Mouse (Mus musculus) heart, embryonic 15.5 days (tissue): ENCODE data around the gene Elf5. TPM values are rescaled to one million over a fixed set of nuclear protein-coding genes. Genes with fewer than 3 reads are reported as not detected.

Source experiments
- ATAC-seq: fragments of 200-750 bp; cut with Nextera tagmentation; replicated peaks from 2 replicates; pipeline ENCODE4 v1.8.0; 2017; ENCODE audit warnings: low read depth, moderate TSS enrichment; ENCODE audit not compliant: insufficient number of reproducible peaks, insufficient read depth, low FRiP score
- H3K27ac ChIP-seq: fragments of 300-500 bp; sonication (generic); 2 replicates; pipeline ENCODE4 v1.5.1; 2015; ENCODE audit warnings: mild to moderate bottlenecking, inconsistent platforms
- H3K27me3 ChIP-seq: fragments of 300-500 bp; sonication (generic); 2 replicates; pipeline ENCODE4 v1.6.1; 2015; ENCODE audit warnings: inconsistent platforms
- H3K36me3 ChIP-seq: fragments of 300-500 bp; sonication (generic); 2 replicates; pipeline ENCODE4 v1.6.1; 2015; ENCODE audit warnings: mild to moderate bottlenecking, inconsistent platforms
- H3K4me1 ChIP-seq: fragments of 300-500 bp; sonication (generic); replicated peaks from 2 replicates; pipeline ENCODE4 v1.6.1; 2015; ENCODE audit warnings: inconsistent platforms
- H3K4me2 ChIP-seq: fragments of 300-500 bp; sonication (generic); 2 replicates; pipeline ENCODE4 v1.6.1; 2015; ENCODE audit warnings: inconsistent platforms, mild to moderate bottlenecking, moderate library complexity
- H3K4me3 ChIP-seq: fragments of 300-500 bp; sonication (generic); 2 replicates; pipeline ENCODE4 v1.5.1; 2015; ENCODE audit warnings: mild to moderate bottlenecking, inconsistent platforms
- H3K9ac ChIP-seq: fragments of 300-500 bp; sonication (generic); 2 replicates; pipeline ENCODE4 v1.6.1; 2015; ENCODE audit warnings: mild to moderate bottlenecking, inconsistent platforms
- H3K9me3 ChIP-seq: fragments of 300-500 bp; sonication (generic); replicated peaks from 2 replicates; pipeline ENCODE4 v1.6.1; 2016; ENCODE audit warnings: inconsistent platforms
- WGBS: fragments of 180-500 bp; shearing (Covaris S2); methylation state at CpG from one replicate; pipeline ENCODE4 v1.1.7; 2015; ENCODE audit warnings: mixed read lengths; 5-methylcytosine and 5-hydroxymethylcytosine counted together
- polyA plus RNA-seq: library from polyadenylated mRNA; unstranded; fragments of >200 nt; fragmentation: Nextera tagmentation; extraction: Ambion mirVana; gene quantifications from 2 replicates; pipeline ENCODE4 v1.2.1, GENCODE M21; 2015

The Elf5 gene
- polyA plus RNA-seq, 1 experiment from 2014 or later = 0.13 TPM

- no peak for ATAC-seq
- WGBS = 70% methylated on average over 4 of the region's 4 CpGs
- Histone ChIP-seq H3K36me3 (peaks cover 31% of the 10 kb centered on the region), H3K4me1 (peaks cover 6% of the 10 kb centered on the region; the same call in 1 of the 2 replicates), H3K9me3 (no peaks in the 10 kb centered on the region), H3K4me3 (no peak overlapping the region), H3K27ac (no peak overlapping the region), H3K4me2 (no peak overlapping the region), H3K27me3 (no peaks in the 10 kb centered on the region), H3K9ac (no peak overlapping the region)
Observed at GRCm38 (mm10) chr2:103477456-103477855, 66.0 kb downstream of the Elf5 start.

- Histone ChIP-seq H3K27me3 (no peaks in the 10 kb centered on the region), H3K4me1 (peaks cover 10% of the 10 kb centered on the region), H3K4me2 (no peak overlapping the region), H3K27ac (no peak overlapping the region), H3K4me3 (no peak overlapping the region), H3K36me3 (peaks cover 23% of the 10 kb centered on the region), H3K9ac (no peak overlapping the region), H3K9me3 (no peaks in the 10 kb centered on the region)
- WGBS = 98% methylated on average over 3 of the region's 3 CpGs
- no peak for ATAC-seq
Observed at GRCm38 (mm10) chr2:103478326-103478725, 66.8 kb downstream of the Elf5 start.

GRCm38 (mm10) chr2:103480240-103480639 lies 68.8 kb downstream of the Elf5 start:
- no peak overlapping the region for H3K27ac ChIP-seq
- no peaks in the 10 kb centered on the region for H3K27me3 ChIP-seq
- peaks cover 6% of the 10 kb centered on the region for H3K36me3 ChIP-seq
- no peaks in the 10 kb centered on the region for H3K9me3 ChIP-seq
- no peak overlapping the region for H3K9ac ChIP-seq
- no peak overlapping the region for H3K4me3 ChIP-seq
- H3K4me1 ChIP-seq = peaks cover 20% of the 10 kb centered on the region
- H3K4me2 ChIP-seq = no peak overlapping the region
- ATAC-seq = no peak
- 84% methylated on average over 8 of the region's 8 CpGs for WGBS

DNA sequence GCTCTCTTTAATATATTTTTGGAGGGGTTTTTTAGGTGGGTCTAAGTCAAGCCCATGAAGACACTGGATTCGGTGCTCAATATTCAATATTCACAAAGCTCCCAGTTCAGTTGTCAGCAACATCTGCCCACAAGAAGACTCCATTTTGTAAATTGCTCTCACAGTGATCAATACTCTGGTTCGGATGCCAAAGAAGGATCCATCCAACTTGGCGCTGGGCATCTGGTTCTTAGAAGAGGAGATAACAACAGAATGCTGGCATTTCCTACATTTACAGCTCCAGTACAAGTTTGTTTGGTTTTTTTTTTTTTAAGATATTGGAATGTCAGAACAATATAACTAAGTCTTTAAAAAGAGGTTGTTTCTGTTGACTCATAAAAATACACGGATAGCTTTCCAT lies 69.4 kb downstream of the Elf5 start:
- Histone ChIP-seq H3K9me3 (no peaks in the 10 kb centered on the region), H3K9ac (no peak overlapping the region), H3K27ac (no peak overlapping the region), H3K27me3 (no peaks in the 10 kb centered on the region), H3K4me3 (no peak overlapping the region), H3K4me1 (peaks cover 20% of the 10 kb centered on the region), H3K36me3 (no peaks in the 10 kb centered on the region), H3K4me2 (no peak overlapping the region)
- 86% methylated on average over 4 of the region's 4 CpGs for WGBS
- ATAC-seq = no peak

DNA sequence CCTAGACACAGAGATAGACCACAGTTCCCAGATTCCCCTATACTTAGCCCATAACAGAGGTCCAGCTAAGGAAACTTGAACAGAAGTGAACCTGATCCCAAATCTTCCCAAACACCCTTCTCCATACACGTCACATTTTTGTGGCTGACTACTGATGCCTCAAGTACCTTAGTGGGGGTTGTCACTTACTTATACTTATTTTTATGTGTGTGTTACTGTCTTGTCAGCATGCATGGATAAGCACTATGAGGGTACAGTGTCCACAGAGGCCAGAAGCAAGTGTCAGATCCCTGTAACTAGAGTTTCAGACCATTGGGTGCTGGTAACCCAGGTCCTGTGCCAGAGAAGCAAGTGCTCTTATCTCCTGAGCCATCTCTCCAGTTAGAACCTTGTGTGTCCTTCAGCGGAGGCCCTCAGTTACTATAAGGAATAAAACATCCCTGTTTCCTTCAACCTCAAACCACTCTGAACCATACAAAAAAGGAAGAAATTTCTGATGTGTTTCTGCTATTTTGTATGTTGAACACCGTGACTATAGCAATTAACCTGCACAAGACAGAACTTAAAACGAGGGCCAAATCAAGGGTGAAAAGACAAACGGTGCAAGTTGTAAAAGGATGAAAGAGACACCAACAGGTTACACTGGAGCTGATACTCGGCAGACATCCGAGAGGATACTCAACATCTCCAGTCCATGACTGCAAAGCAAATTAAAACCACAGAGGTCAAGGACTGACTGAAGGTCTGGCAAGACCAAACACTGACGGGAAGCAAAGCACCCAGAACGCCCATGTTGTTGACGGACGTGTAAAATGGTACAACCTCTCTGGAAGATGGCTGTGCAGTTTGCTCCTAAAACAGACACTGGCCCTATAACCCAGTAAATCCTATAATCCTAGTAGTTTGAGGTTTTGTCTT lies 70.1 kb downstream of the Elf5 start:
- no peak overlapping the region for H3K4me3 ChIP-seq
- H3K27me3 ChIP-seq = no peaks in the 10 kb centered on the region
- WGBS = 80% methylated on average over 11 of the region's 11 CpGs
- no peaks in the 10 kb centered on the region for H3K9me3 ChIP-seq
- no peaks in the 10 kb centered on the region for H3K36me3 ChIP-seq
- ATAC-seq = no peak
- no peak overlapping the region for H3K27ac ChIP-seq
- H3K4me2 ChIP-seq = no peak overlapping the region
- H3K9ac ChIP-seq = no peak overlapping the region
- peaks cover 20% of the 10 kb centered on the region for H3K4me1 ChIP-seq

GRCm38 (mm10) chr2:103483289-103483985 lies 71.9 kb downstream of the Elf5 start:
- H3K9ac ChIP-seq = 0 out of 2 replicates have a peak overlapping the region, but pooled peaks have one; percentile 91
- 58% methylated on average over 7 of the region's 7 CpGs for WGBS

DNA sequence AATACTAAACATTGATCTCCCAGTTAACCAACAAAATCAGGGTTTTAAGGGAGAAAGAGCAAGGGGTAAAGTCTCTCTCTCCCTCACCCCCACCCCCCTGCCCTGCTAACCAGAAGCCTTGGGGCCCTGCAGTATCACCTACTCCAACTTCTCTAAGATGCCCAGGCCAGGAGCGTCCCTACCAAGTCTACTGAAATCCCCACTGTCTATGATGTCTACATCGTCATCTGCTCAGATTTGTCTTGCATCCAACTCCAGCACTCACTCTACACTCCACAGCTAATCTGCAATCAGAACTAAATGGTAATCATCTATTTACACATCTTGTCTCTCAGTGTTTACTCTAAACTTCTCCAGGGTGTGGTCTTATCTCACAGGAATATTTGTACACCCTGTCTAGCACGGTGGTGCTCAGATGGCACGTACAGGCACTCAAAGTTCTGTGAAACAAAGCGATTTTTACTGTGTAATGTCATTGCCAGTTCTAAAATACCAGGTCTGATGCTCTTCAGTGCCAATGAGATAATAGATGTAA lies 72.6 kb downstream of the Elf5 start:
- Histone ChIP-seq H3K4me1 (peaks cover 14% of the 10 kb centered on the region), H3K4me2 (peak overlapping the region; percentile 81), H3K9me3 (no peaks in the 10 kb centered on the region), H3K27ac (peak overlapping the region; percentile 99), H3K4me3 (peak overlapping the region; percentile 87), H3K27me3 (no peaks in the 10 kb centered on the region), H3K9ac (peak overlapping the region; percentile 91), H3K36me3 (no peaks in the 10 kb centered on the region)
- WGBS = 15% methylated on average over 5 of the region's 5 CpGs
- no peak for ATAC-seq

More at GRCm38 (mm10) chr2:103483289-103483985, 71.9 kb downstream of the Elf5 start:
- peak overlapping the region; percentile 87 for H3K4me3 ChIP-seq
- no peak for ATAC-seq
- H3K9me3 ChIP-seq = no peaks in the 10 kb centered on the region
- H3K36me3 ChIP-seq = no peaks in the 10 kb centered on the region
- H3K27me3 ChIP-seq = no peaks in the 10 kb centered on the region
- peaks cover 14% of the 10 kb centered on the region for H3K4me1 ChIP-seq
- H3K4me2 ChIP-seq = peak overlapping the region; percentile 81
- H3K27ac ChIP-seq = no peak overlapping the region

DNA sequence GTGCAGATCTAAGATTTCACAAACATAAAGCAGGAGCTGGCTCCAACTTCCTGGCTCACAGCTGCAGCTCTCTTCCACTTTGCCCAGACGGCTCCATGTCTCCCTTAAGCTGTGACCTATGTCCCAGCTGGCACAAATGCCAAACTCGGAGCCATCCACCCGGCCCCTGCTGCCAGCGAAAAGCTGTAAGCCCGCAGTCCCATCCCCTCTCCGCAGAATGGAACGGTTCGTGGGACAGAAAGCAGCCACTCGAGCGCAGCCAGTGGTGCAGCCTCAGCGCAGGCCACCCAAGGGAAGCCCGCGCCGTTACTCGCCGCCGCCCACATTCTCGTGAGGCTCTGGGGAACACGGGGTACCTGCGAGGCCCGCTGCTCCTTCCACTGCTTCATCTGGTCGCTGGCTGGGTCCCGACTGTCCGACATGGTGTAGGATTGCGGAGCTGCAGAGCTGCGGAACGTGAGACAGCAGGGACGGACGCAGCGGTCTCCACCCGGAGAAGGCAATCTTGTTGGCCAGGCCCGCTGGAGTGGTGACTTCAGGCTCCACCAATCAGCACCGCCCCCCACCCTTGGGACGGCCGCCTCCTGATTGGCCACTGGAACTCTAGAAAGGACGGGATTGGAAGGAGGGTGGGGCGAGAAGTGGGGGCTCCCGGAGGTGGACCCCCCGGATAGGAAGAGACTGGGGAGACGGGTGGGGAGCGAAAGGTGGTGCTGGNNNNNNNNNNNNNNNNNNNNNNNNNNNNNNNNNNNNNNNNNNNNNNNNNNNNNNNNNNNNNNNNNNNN lies 73.3 kb downstream of the Elf5 start, which contains the start of gene Cat:
Gene Cat, minus strand, starts transcription at position 544 of the 785 bp plus-strand sequence.
- H3K9ac ChIP-seq = peak within 1 kb of the TSS; percentile 91
- H3K9me3 ChIP-seq = no peaks in the 10 kb centered on the region
- peak within 1 kb of the TSS; percentile 87 for H3K4me3 ChIP-seq
- no peaks in the 10 kb centered on the region for H3K27me3 ChIP-seq
- H3K36me3 ChIP-seq = no peaks in the 10 kb centered on the region
- H3K4me2 ChIP-seq = peak within 1 kb of the TSS; percentile 81
- peak; percentile 99 for ATAC-seq
- H3K27ac ChIP-seq = peak within 1 kb of the TSS; percentile 99
- WGBS = under 1% methylated on average over 41 of the region's 41 CpGs
- peaks cover 14% of the 10 kb centered on the region for H3K4me1 ChIP-seq

DNA sequence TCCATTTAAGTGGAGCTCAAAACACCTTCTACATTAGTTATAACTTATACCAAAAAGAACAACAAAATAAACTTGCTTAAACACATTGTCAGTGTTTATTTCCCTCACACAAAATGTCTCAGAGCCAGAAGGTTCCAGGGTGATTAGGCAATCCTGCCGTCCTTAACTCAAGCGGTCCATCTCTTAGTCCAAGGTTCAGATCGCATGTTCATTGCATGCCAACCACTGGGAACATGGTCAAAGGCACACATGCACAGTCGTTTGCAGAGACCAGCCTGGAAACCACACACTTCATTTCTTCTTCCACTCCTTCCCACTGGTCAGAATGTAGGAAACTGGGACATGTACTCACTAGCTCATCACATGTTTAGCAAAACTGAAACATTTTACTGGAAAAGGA lies 81.0 kb downstream of the Elf5 start:
- no peak overlapping the region for H3K4me2 ChIP-seq
- H3K9ac ChIP-seq = no peak overlapping the region
- no peak overlapping the region for H3K4me3 ChIP-seq
- no peaks in the 10 kb centered on the region for H3K4me1 ChIP-seq
- no peaks in the 10 kb centered on the region for H3K27me3 ChIP-seq
- no peaks in the 10 kb centered on the region for H3K36me3 ChIP-seq
- WGBS = 87% methylated on average over 4 of the region's 4 CpGs
- no peaks in the 10 kb centered on the region for H3K9me3 ChIP-seq
- no peak for ATAC-seq
- H3K27ac ChIP-seq = no peak overlapping the region

DNA sequence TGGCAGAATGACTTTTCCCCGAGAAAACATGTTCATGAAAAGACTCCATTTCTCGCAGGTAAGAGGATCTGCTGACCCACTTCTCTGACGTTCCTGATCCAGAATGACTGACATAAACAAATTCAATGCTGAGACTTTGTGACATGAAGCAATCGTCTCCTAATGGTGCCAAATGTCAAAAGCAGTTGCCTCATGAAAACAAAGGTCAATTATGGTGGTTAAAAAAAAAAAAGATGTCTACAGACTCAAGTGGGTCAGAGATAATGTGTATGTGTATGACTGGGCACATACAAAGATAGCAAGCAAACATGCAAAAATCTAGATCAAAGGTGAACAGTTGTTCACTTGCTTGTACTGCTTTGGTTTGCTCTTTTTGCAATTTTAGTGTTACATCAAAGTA lies 82.3 kb downstream of the Elf5 start:
- Histone ChIP-seq H3K4me2 (no peak overlapping the region), H3K36me3 (no peaks in the 10 kb centered on the region), H3K4me1 (no peaks in the 10 kb centered on the region), H3K9me3 (no peaks in the 10 kb centered on the region), H3K27me3 (no peaks in the 10 kb centered on the region), H3K4me3 (no peak overlapping the region), H3K27ac (no peak overlapping the region), H3K9ac (no peak overlapping the region)
- WGBS = 65% methylated on average over 4 of the region's 4 CpGs
- no peak for ATAC-seq
